Mouse (Mus musculus): ENCODE results near the gene Rnf227.

- peak; percentile 35; the same call in 1 of the 2 replicates for TF ChIP-seq POLR2A (IDR thresholded peaks at IDR 0.05; ENCODE audit: control insufficient read depth, low read depth, low read length)
- no peak for TF ChIP-seq CTCF (IDR thresholded peaks at IDR 0.05; ENCODE audit: control insufficient read depth, insufficient read depth, insufficient replicate concordance, low read depth, low read length)
Measured at GRCm38 (mm10) chr11:69325628-69326407, 14.4 kb upstream of the Rnf227 start, which contains the start of gene Kcnab3.
